Mouse (Mus musculus): ENCODE data around the gene Kcnq4.

Gene Kcnq4

DNA sequence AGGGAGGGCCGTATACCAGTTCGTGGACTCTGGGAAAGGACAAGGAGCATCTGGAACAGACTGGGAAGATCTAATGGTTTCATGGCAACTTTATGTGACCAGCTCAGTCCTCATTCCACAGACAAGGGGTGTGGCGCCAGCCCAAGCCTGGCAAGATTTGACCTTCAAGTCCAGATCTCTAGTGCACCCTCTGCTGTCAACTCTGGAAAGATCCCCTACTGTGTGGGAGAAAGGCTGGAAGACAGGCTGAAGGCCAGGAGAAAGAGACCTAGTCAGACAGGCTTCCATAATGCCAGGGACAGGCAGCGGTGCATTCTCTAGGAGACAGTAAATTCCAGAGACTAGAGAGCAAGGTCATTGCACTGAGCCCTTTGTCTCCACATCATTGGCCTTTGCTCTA, 79.9 kb downstream of the Kcnq4 start:
- no peak for DNase-seq

DNA sequence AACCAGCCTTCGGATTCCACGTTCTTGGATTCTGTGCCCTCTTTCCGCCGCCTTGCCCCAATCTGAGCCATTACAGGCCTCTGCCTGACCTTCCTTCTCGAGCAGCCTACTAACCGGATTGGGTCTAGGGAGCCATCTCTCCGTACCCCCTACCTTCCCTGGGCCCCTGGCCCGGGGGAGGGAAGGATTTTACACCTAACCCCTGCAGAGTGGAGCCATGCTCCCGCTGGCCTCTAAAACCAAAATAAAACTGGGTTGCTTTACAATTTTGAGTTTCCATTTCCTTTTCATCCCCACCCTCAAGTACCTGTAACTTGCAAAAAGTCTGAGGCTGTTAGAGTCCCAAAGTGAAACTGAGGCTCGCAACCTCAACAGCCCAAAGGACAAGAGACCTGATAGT, 80.9 kb downstream of the Kcnq4 start:
- DNase-seq, result no peak

- DNase-seq, result peak; percentile 40
These were observed 81.3 kb downstream of the Kcnq4 start for GRCm38 (mm10) chr4:120667045-120667501.

GRCm38 (mm10) chr4:120666358-120667024, 81.9 kb downstream of the Kcnq4 start, which contains the start of gene Cited4:
Gene Cited4 (plus strand): TSS chr4:120666572.
- peak; percentile 71 for DNase-seq

DNA sequence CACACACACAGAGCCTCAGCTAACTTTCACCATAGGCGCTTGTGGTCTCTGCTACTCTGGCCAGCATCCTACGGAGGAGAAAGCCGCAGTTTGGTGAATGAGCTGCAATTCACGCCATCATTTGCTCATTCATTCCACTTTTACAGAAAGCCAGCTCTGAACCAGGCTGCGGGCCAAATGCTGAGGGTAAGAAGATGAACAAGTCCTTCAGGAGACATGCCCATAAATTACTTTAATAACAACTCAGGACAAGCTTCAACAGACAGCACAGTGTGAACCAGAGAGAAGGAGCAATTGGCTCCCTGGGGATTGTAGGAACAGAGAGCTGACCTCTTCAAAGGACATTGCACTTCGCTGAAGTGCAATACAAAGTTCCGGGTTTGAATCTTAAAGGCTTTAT, 82.6 kb downstream of the Kcnq4 start:
- DNase-seq, result no peak

DNA sequence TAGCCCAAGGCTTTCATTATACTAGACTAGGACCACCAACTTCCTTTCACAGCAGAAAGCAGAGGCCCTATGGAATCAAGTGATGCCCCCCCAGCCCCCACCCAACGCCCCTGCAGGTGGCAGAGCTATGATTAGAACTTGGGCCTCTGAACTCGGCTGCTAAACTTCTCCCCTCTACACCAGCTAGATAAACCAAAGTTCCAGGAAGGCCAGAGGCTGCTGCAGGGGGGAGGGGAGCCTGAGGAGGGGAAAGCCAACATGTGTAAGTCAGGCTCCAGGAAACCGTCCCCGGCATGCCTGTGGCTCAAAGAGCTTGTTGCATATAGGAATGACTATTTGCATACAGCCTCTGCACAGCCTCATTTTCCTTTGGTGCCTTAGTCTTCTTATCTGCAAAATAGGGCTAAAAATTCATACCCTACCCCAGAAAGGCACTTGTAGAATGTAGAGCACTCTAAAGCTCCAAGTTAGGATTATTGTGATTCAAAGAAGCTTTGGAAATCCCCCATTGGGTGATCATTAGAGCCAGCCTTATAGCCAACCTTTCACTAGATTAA, 83.2 kb downstream of the Kcnq4 start:
- DNase-seq, result no peak

DNA sequence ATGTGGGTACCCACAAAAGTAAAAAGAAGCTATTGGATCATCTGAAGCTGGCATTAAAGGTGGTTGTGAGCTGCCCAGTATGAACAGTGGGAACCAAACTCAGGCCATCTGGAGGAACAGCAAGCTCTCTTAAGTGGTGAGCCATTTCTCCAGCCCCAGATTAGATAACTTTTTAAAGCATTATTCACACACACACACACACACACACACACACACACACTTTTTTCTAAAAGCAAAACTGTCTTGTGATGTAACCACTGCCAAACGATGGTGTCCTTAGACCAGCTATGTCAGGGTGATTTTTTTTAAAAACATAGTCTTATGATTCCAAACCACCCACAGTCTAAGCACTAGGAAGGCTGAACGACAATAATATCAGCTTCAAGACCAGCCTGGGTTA, 83.8 kb downstream of the Kcnq4 start:
- no peak for DNase-seq

DNA sequence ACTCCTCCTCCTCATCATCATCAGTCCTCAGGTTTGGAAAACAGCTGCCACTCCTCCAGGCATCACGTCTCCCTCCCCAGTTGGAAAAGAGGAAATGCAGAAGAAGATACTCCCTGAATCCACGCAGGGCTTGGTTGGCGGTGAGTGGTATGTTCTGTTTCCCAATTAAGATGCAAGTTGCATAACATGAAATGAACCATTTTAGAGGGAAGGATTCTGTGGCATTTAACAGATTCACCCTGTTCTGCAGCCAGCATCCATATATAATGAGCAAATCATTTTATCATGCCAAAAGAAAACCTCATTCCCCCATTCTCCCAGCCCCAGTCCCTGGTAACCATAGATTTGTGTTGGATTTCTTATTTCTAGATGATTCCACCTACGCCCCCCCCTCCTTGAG, 87.9 kb downstream of the Kcnq4 start:
- no peak for DNase-seq

DNA sequence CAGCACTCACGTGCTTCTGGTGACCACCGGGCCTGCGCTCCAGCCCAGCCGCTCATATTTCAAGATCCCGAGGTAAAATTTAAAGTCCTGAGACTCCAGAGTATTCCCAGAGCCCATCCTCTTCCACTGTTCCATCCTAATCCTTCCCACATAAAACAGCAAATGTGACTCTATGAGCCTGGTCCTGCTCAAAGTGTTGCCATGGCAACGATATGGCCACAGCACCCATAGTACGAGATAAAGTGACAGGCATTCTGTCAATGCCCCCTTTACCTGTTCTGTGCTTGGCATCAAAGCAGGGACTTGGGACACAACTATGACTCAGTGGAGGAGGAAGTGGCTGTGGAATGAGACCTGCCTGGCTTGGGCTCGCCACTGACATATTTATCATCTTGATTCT, 92.5 kb downstream of the Kcnq4 start:
- no peak for DNase-seq

DNA sequence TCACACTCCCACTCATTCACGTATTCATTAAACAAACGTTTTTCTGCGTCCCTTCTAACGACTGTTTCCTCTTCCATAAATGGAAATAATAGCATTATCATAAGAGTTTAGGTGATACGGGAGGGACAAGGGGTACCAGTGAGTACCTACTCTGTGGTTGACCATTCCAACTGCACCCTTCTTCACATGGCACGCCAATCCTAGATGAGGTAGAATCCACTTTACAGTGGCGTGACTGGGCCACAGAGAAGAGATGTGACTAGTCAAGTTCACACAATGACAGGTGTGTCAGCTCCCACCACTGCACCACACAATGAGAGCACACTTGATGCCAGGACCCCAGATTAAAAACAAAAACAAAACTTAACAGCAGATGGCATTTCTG, 98.2 kb downstream of the Kcnq4 start:
- DNase-seq, result no peak

DNA sequence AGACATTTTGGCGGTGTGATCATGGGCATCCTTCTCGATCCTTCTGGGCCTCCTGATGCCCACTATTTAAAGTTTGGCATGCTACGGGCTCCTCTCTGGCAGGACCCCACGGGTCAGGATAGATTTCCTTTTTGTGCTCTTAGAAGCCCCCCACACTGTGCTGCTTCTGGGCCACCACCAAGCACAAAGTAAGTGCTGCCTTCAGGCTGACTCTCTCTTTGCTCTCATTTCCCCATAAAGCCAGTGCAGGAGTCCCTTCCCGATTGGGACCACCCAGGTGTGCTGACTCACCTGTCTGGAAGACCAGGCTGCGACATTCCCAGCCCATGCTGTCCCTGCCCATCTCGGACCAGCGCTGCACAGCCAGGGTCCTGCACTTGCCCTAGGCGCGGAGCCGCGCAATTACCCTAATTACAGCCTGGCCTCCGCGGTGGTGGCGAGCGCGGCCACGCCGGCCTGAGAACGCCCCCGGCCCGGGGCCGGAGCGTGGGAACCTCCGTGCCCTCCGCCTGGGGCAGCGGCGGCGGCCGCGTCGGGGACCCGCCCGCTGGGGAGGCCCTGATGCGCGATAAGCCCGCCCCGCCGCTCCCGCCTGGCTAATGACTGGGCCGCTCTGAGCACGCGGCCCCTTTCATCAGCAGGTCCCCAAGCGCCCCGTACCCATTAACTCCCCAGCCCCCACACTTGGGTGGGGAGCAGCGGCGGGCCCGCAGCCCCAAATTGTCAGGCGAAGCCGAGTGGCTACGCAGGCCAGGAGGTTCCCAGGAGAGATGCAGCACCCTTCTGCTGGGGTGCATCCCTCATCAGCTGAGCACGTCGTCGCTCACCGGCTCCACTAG, 98.8 kb downstream of the Kcnq4 start:
- peak; percentile 54 for DNase-seq
